Mouse (Mus musculus) kidney, postnatal 25 days (tissue): ENCODE measurements around the gene Itga11.

Experiments used
- DNase-seq, 2 experiments: peaks; one replicate each; pipeline ENCODE4 v3.0.0; 2021; ENCODE audit warnings: mixed read lengths in 2 of 2

Gene Itga11

DNA sequence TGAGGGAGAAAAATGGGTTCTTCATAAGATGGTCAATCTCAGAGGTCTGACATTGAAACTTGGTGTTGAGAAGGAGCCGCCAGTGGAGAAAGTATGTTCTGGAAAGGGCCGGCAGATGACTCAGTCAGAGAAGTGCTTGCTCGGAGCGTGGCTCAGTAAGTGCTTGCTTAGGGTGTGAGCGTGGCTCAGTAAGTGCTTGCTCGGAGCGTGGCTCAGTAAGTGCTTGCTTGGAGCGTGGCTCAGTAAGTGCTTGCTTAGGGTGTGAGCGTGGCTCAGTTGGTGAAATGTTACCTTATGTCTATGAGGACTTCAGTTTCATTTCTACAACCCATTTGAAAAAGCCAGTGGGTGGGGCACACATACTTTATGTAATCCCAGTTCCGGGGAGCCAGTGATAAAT is 12.1 kb downstream of the Itga11 start:
- no peak for DNase-seq

- DNase-seq: no peak
Measured at GRCm38 (mm10) chr9:62694054-62694453, 16.4 kb downstream of the Itga11 start.

- no peak for DNase-seq
Measured at GRCm38 (mm10) chr9:62695210-62695609, 17.6 kb downstream of the Itga11 start.

- DNase-seq: no peak
Measured at GRCm38 (mm10) chr9:62696799-62697198, 19.2 kb downstream of the Itga11 start.

GRCm38 (mm10) chr9:62707267-62707666 is 29.6 kb downstream of the Itga11 start:
- no peak for DNase-seq

- no peak for DNase-seq
Measured at GRCm38 (mm10) chr9:62707870-62708269, 30.2 kb downstream of the Itga11 start.

- no peak for DNase-seq
Measured at GRCm38 (mm10) chr9:62709983-62710382, 32.4 kb downstream of the Itga11 start.

DNA sequence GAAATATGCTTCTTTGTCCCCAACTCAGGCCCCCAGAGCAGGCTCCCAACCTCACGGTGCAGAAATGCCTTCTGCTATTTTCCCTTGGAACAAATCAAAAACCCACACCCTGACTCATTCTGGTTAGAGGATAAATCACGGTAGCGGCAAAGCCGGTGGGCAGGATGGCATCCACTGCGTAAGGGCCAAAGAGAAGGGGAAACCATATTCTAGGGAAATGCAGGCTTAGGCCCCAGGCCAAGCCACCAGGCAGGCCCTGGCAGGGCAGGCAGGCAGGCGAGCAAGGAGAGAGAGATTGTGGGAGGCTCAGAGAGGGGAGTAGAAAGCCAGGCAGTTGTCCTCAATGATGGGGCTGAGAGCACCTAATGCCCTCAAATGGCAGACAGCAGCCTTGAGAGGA is 34.7 kb downstream of the Itga11 start:
- DNase-seq: no peak

DNA sequence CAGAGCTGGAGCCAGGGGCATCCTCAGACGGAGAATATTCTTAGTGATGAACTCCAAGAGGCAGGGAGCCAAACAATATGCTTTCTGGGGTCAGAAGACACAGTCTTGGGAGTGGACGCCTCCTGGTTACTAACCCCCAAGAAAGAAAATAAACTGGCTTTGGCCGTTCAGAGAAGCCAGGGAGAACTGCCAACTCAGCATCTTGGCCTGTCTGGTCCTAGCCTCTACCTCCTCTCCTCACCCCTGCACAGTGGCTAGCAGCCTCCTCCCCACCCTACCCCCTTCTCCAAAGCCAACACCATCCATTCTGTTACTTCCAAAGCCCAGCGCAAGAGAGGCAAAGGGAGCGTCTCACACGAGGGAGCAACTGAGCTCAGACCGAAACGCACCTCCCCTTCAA is 35.4 kb downstream of the Itga11 start:
- DNase-seq: no peak

- DNase-seq: no peak
Measured at GRCm38 (mm10) chr9:62714336-62714735, 36.7 kb downstream of the Itga11 start.

- DNase-seq: no peak
Measured at GRCm38 (mm10) chr9:62717982-62718381, 40.4 kb downstream of the Itga11 start.

- DNase-seq: no peak
Measured at GRCm38 (mm10) chr9:62721791-62722190, 44.2 kb downstream of the Itga11 start.

DNA sequence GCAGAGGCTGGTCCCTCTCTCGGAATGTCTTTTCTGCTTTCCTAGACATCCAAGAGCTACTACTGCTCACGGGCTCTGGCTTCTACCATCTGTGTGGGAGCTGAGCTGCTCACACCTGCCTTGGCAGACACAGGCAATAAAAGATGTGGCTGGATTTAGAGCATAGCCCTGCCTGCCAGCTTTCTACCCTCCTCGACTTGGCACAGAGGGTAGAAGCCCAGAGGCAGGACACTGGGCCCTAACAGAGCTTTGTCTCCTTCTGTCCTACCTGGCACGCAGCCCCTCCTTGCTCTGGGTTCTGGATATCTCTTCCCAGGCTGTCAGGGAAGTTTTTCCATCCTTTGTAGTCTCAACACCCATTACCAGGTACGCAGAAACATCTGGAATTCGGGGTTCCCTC is 45.1 kb downstream of the Itga11 start:
- no peak for DNase-seq

DNA sequence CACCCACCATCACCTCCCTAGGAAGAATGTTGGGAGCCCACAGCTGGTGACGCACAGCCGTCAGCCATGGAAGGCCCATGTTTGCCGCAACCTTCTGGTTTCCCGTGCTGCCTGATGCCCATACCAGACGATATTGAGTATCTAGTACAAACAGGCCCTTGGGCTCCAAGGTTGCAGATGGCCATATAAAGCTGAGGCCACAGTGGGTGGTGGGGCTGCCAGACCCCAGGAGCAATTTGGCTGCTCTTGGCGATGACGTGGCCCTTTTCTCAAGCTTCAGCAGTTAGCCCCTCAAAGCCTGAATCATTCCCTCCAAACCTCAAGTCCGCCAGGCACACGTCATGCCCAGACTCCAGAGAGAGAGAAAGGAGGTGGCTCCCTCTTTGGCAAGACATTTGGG is 46.5 kb downstream of the Itga11 start:
- DNase-seq: no peak

DNA sequence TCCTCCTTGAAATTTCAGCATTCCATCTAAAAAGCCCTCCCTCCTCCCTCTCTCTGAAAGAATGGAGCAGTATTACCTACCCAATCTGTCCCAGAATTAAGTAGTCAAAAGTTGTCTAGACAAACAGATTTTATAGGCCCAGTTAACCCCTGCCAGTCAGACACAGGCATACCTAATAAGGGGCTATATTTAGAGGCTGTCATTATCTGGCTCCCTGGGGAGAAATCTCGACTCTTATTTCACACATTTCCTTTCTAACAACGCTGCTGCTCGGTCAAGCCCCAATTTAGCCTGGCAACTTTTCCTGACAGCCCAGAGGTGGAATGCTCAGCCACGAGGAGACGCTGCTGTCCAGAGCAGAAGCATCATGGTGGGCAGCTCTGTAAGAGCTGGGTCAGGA is 47.6 kb downstream of the Itga11 start:
- DNase-seq: no peak

DNA sequence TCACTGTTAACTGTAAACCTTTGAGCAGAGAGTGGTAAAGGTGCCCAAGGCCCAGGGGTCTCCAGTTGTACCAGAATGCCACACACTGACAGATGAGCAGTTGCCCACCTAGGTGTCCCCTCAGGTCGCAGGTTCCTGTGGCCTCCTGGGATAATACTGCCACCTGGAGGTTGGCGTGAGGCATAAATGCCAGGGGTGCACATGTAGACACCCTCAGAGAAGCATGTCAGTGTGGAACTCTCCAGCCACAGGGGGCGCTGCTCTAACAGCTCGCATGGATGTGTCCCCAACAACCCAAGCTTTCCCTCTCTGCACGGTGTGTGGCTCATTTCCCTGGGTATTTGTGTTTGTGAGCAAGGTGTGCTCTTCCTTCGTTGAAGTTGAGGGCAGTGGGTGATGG is 48.8 kb downstream of the Itga11 start:
- no peak for DNase-seq

- DNase-seq: peak in 1 of 2 experiments; percentile 73
Measured at GRCm38 (mm10) chr9:62744558-62745275, 67.1 kb downstream of the Itga11 start.

GRCm38 (mm10) chr9:62746646-62747045 is 69.0 kb downstream of the Itga11 start:
- DNase-seq: peak; percentile 30 to 47

DNA sequence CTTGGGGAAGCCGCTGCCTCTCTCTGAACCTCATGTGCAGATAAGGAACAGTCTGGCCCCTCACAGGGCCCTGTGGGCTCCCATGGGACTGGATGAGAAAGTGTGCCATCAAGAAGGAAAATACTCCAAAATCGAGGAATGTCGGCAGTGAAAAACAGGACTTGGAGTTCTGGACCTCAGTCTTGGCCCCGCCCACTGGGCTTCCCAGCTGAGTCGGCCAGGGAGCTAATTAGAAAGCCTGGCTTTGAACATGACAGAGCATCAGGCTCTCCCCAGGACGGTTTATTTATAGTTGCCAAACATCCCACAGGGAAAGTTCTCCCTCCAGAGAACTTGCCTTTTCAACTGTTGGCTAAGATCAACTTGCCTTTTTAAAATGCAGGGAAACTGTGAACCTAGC is 72.0 kb downstream of the Itga11 start:
- DNase-seq: peak; percentile 21 to 50

DNA sequence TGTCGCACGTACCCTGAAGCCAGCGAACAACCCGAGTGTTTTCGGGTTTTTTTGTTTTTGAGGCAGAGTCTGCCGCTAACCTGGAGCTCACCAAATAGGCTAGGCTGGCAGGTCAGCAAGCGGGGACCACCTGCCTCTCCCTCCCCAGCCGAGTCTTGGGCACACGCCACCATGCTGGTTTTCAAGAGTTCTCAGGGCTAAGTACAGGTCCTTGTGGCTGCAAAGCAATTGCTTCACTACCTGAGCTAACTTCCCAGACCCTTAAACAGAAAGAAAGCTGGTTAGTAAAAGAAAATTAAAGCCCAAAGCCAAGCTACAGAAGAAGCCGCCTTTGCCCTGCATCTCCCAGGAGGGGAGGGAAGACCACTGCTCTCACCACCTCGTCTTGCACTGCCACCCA is 72.8 kb downstream of the Itga11 start:
- DNase-seq: no peak

GRCm38 (mm10) chr9:62758288-62758687 is 80.7 kb downstream of the Itga11 start:
- DNase-seq: no peak

GRCm38 (mm10) chr9:62759601-62760000 is 82.0 kb downstream of the Itga11 start:
- no peak for DNase-seq

- no peak for DNase-seq
Measured at GRCm38 (mm10) chr9:62763478-62763877, 85.9 kb downstream of the Itga11 start.

- DNase-seq: no peak
Measured at GRCm38 (mm10) chr9:62765346-62765745, 87.7 kb downstream of the Itga11 start.

GRCm38 (mm10) chr9:62767464-62767863 is 89.8 kb downstream of the Itga11 start:
- DNase-seq: no peak
